Mouse (Mus musculus): Measurements from ENCODE around the gene Ypel5.

DNA sequence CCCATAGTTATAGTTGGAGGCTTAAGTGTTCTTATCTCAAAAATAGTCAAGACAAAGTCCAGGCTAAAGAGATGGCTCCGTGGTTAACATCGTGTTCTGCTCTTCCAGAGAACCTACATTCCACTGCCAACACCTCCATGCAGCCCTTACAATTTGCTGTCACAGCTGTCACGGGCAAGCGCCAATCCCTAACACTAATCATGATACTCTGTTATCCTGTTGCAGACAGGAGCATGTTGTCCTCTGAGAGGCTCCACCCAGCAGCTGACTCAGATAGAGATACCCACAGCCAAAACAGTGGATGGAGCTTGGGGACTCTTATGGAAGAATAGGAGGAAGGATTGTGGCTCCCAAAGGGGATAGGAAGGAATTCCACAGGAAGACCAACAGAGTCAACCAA, 15.8 kb upstream of the Ypel5 start:
- TF ChIP-seq CTCF (IDR thresholded peaks at IDR 0.05; ENCODE audit: extremely low read depth, insufficient read depth, insufficient read length, insufficient replicate concordance) (no peak), POLR2A (IDR thresholded peaks at IDR 0.05; ENCODE audit: low read depth, low read length) (no peak)

All from spleen, adult 2 months (tissue).